Mouse (Mus musculus) lung, postnatal 4 days (tissue): ENCODE results near the gene Aktip.

Experiments
- DNase-seq, 2 experiments: peaks; one replicate each; pipeline ENCODE4 v3.0.0; 2021

Aktip gene

DNA sequence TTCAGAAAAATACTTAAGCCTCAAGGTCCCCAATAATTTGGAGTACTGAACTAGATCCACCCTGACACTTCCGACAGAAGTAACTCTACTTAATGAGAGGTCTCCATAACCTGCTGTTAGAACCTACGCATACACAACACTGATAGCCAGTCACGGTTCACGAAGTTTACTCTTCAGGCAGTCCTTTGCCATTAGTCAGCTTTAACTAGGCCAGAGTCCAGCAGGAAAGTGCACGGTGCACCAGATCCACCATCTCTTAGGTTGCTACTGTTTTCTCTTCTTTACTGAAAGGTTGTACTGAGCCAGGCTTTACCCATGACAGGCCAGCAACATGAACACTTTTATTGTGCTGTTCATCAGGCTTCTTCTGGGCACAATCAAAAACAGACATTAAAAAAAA is 75.5 kb downstream of the Aktip start:
- no peak for DNase-seq

GRCm38 (mm10) chr8:91118131-91118530 is 81.6 kb downstream of the Aktip start:
- DNase-seq: no peak

- DNase-seq: no peak
These were observed 82.2 kb downstream of the Aktip start for GRCm38 (mm10) chr8:91117537-91117936.

GRCm38 (mm10) chr8:91114910-91115309 is 84.9 kb downstream of the Aktip start:
- no peak for DNase-seq

GRCm38 (mm10) chr8:91114428-91114827 is 85.3 kb downstream of the Aktip start:
- no peak for DNase-seq

DNA sequence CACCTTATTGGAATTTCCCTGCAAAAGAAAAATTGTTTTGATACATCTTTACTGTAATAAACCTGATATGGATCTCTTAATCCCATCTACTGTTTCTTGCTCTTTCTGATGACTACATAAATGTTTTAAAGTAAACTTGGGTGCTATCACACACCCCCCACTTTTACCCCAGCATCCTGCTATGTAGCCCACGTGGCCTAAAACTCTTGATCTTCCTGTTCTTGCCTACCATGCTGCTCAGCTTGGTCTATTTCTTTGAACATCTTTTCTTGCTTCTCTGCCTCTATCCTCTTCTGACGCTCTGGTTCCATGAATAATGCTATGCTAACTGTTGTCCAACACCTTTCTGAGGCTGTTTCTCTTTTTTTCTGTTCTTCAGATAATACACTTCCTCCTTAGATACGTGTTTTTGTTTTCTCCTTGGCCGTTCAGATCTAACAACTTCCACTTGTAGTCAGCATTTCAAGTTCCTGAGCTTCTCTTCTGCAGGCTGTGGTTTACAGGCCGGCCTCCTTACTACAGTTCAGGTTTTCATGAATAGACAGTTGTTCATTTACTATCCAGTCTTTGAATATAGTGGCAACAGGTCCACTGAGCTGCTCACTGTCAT is 87.8 kb downstream of the Aktip start:
- no peak for DNase-seq

DNA sequence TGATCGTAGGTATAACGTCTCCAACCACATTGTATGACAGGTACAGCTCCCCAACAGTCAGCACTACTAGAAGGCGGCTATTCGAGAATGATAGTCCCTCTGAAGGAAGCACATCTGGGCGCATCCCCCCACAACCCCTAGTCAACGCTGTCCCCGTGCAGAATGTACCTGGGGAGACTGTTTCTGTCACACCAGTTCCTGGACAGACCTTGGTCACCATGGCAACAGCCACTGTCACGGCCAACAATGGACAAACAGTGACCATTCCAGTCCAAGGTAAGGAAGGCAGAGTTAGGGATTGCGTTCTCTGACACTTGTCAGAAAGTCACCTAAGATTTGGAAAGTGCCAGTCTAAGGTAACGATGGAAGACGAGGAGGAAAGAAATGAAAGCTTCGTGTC is 93.5 kb downstream of the Aktip start:
- no peak for DNase-seq

- no peak for DNase-seq
These were observed 101.7 kb downstream of the Aktip start for GRCm38 (mm10) chr8:91098106-91098505.

- DNase-seq: no peak
These were observed 105.6 kb downstream of the Aktip start for GRCm38 (mm10) chr8:91094135-91094534.

GRCm38 (mm10) chr8:91089601-91090000 is 110.2 kb downstream of the Aktip start:
- no peak for DNase-seq

GRCm38 (mm10) chr8:91088452-91088851 is 111.3 kb downstream of the Aktip start:
- DNase-seq: no peak

- no peak for DNase-seq
These were observed 117.3 kb downstream of the Aktip start for GRCm38 (mm10) chr8:91082428-91082827.

- no peak for DNase-seq
These were observed 117.9 kb downstream of the Aktip start for GRCm38 (mm10) chr8:91081911-91082310.

GRCm38 (mm10) chr8:91079678-91080077 is 120.1 kb downstream of the Aktip start:
- no peak for DNase-seq

GRCm38 (mm10) chr8:91077077-91077867 is 122.5 kb downstream of the Aktip start:
- no peak for DNase-seq

DNA sequence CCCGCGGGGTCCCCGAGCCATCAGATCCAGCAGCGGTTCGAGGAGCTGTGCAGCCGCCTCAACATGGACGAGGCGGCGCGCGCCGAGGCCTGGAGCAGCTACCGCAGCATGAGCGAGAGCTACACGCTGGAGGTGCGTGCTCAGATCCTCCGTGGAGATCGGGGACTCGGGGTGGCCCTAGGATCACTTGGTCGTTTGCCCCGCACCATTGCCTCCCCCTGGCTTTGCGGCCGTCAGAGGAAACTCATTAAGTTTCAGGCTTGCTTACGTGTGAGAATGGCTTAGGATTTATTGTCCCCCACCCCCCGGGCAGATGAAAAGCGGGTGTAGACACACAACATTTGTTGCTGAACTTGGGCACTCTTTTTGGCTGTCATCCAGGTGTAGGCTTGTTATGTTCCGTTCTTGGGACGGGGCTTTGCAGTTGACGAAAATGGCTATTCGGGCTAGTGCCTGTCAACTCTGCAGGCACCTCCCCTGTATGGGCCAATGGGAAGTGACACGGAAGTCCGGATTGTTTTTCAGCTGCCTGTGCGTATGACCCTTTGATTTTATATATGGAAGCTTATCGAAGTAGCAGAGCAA is 129.4 kb downstream of the Aktip start:
- peak; percentile 84 to 85 for DNase-seq

DNA sequence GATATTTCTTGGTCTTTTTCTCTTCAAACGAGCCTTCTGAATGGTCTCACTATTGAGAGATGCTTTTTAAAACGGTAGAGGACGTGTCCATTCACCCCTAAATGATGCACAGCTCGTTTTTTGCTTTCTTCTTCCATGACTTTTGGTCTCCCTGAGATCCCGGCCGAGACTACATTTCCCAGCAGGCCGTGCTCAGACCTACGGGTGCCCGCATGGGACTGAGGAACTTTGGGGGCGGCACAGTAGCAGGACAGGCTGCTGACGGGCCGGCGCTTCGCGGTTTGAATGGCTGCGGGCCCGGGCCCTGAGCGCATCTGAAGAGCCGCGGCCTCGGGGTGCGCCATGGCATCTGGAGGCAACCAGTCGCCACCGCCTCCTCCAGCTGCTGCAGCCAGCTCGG is 129.9 kb downstream of the Aktip start, which contains the start of gene Rbl2:
Rbl2 (plus strand) TSS at position 224 of the 400 bp plus-strand sequence.
- DNase-seq: peak; percentile 96

GRCm38 (mm10) chr8:91069407-91069806 is 130.4 kb downstream of the Aktip start:
- DNase-seq: no peak

DNA sequence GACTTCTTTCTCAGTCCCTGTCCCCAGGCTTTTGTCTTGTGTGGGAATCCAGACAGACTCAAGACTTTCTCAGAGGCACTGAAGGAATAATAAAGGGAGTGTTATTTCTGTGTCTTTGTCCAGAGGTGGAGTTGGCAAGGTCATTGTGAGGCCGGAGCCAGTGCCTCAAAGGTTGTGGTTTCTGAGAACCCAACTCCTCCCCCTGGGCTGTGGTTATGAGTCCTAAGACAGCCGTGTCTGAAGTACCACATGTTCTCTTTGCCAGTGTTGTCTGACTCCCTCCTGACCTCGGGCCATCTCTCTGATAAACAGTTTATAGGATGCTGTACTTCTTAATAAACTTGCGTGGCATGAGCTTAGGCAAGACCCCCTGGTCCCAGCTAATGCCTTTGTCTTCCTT is 134.6 kb downstream of the Aktip start:
- DNase-seq: no peak
